Mouse (Mus musculus) intestine, postnatal 0 days (tissue): Measurements from ENCODE around the gene Rad51d. TPM values are rescaled to one million over a fixed set of nuclear protein-coding genes. Genes with fewer than 3 reads are reported as not detected.

ENCODE experiments used
- ATAC-seq: fragments of 200-750 bp; cut with Nextera tagmentation; 2 replicates; pipeline ENCODE4 v1.8.0; 2017; ENCODE audit warnings: mild to moderate bottlenecking, moderate TSS enrichment, moderate library complexity
- H3K27ac ChIP-seq: fragments of 300-500 bp; sonication (generic); 2 replicates; pipeline ENCODE4 v1.5.1; 2014; ENCODE audit warnings: mild to moderate bottlenecking, low read depth, low read length, moderate library complexity
- H3K27me3 ChIP-seq: fragments of 300-500 bp; sonication (generic); replicated peaks from 2 replicates; pipeline ENCODE4 v1.6.1; 2014; ENCODE audit warnings: low read length, mixed read lengths; ENCODE audit not compliant: control insufficient read depth, insufficient read depth
- H3K36me3 ChIP-seq: fragments of 300-500 bp; sonication (generic); 2 replicates; pipeline ENCODE4 v1.6.1; 2014; ENCODE audit warnings: mild to moderate bottlenecking, moderate library complexity; ENCODE audit not compliant: control insufficient read depth, insufficient read depth
- H3K4me1 ChIP-seq: fragments of 300-500 bp; sonication (generic); replicated peaks from 2 replicates; pipeline ENCODE4 v1.6.1; 2014; ENCODE audit warnings: antibody characterized with exemption, low read length, mixed read lengths; ENCODE audit not compliant: control insufficient read depth, insufficient read depth
- H3K4me2 ChIP-seq: fragments of 300-500 bp; sonication (generic); replicated peaks from 2 replicates; pipeline ENCODE4 v1.6.1; 2014; ENCODE audit warnings: low read depth, mild to moderate bottlenecking, moderate library complexity
- H3K4me3 ChIP-seq: fragments of 300-500 bp; sonication (generic); 2 replicates; pipeline ENCODE4 v1.5.1; 2014; ENCODE audit warnings: low read depth, low read length
- H3K9ac ChIP-seq: fragments of 300-500 bp; sonication (generic); 2 replicates; pipeline ENCODE4 v1.6.1; 2014; ENCODE audit warnings: mild to moderate bottlenecking, low read depth, low read length
- H3K9me3 ChIP-seq: fragments of 300-500 bp; sonication (generic); 2 replicates; pipeline ENCODE4 v1.6.1; 2016; ENCODE audit warnings: mixed run types; ENCODE audit not compliant: control insufficient read depth
- CTCF ChIP-seq: sonication (generic); IDR thresholded peaks from 2 replicates; pipeline ENCODE4 v1.5.1; 2016; ENCODE audit warnings: low read depth, mild to moderate bottlenecking, control low read depth, antibody characterized with exemption, moderate library complexity
- whole genome bisulfite sequencing: fragments of 180-500 bp; shearing (Covaris S2); extraction: QIAGEN DNeasy Blood & Tissue Kit; methylation state at CpG from one replicate; pipeline ENCODE4 v1.1.7; 2014; 5-methylcytosine and 5-hydroxymethylcytosine counted together
- polyA plus RNA-seq: library from polyadenylated mRNA; unstranded; fragments of >200 nt; fragmentation: Nextera tagmentation; extraction: Ambion mirVana; gene quantifications from 2 replicates; pipeline ENCODE4 v1.2.1, GENCODE M21; 2015

Gene Rad51d
- polyA plus RNA-seq, 1 experiment from 2014 or later, result 9.7 TPM

DNA sequence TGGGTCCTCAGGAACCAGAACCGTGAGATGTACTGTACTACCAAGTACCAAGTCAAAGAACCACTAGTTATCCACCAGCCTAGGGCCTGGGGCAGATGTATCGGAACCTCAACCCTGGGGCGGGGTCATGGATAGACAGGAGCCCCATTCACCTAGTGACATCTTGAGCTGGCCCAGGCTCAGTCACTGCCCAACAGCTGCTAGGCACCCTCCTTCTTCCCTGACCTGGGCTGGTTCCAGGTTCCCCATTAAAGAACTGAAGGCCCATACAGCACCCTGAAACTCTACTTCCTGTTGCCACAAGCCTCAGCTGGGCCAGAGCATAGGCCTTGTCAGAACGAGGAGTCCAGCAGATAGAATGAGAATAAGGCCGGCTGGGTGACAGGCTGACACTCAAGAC is 9.3 kb upstream of the Rad51d start:
- Histone ChIP-seq H3K9ac (no peak overlapping the region), H3K36me3 (peaks cover 44% of the 10 kb centered on the region), H3K4me1 (no peaks in the 10 kb centered on the region), H3K27me3 (no peaks in the 10 kb centered on the region), H3K4me2 (no peak overlapping the region), H3K27ac (no peak overlapping the region), H3K9me3 (no peaks in the 10 kb centered on the region), H3K4me3 (no peak overlapping the region)
- no peak for TF ChIP-seq CTCF
- no peak for ATAC-seq
- 96% methylated on average over 5 of the region's 5 CpGs for WGBS

DNA sequence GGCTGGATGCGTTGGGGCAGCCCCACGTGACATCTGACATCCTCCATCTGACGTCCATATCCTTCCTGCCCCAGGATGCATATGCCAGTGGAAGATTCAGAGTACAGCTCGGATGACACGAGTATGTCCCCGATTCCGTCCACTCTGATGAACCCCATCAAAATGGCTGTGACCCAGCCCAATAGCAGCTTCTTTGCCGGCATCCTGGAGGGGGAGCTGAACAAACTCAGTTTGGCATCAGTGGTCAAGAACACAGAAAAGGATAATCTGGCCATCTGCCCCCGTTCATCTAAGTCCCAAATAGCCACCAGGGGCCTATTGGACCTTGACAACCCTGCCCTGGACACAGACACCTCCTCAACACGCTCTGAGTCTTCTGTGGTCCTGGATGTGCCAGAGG is 7.1 kb upstream of the Rad51d start:
- WGBS, result 83% methylated on average over 10 of the region's 10 CpGs
- H3K27ac ChIP-seq, result no peak overlapping the region
- no peaks in the 10 kb centered on the region for H3K4me1 ChIP-seq
- no peaks in the 10 kb centered on the region for H3K27me3 ChIP-seq
- no peak for TF ChIP-seq CTCF
- peaks cover 24% of the 10 kb centered on the region for H3K36me3 ChIP-seq
- no peak for ATAC-seq
- H3K9me3 ChIP-seq, result no peaks in the 10 kb centered on the region
- no peak overlapping the region for H3K9ac ChIP-seq
- H3K4me2 ChIP-seq, result no peak overlapping the region
- H3K4me3 ChIP-seq, result no peak overlapping the region

GRCm38 (mm10) chr11:82891936-82892335 is 1.5 kb upstream of the Rad51d start, which contains the start of gene Fndc8:
Gene Fndc8 (plus strand): TSS chr11:82892124.
- Histone ChIP-seq H3K36me3 (no peaks in the 10 kb centered on the region), H3K9me3 (no peaks in the 10 kb centered on the region), H3K27me3 (no peaks in the 10 kb centered on the region; the same call in 1 of the 2 replicates), H3K4me1 (no peaks in the 10 kb centered on the region; the same call in 1 of the 2 replicates), H3K4me3 (no peak within 1 kb of the TSS), H3K9ac (no peak within 1 kb of the TSS), H3K27ac (no peak within 1 kb of the TSS), H3K4me2 (no peak within 1 kb of the TSS)
- 55% methylated on average over 7 of the region's 7 CpGs for WGBS
- ATAC-seq, result no peak
- TF ChIP-seq CTCF, result no peak

DNA sequence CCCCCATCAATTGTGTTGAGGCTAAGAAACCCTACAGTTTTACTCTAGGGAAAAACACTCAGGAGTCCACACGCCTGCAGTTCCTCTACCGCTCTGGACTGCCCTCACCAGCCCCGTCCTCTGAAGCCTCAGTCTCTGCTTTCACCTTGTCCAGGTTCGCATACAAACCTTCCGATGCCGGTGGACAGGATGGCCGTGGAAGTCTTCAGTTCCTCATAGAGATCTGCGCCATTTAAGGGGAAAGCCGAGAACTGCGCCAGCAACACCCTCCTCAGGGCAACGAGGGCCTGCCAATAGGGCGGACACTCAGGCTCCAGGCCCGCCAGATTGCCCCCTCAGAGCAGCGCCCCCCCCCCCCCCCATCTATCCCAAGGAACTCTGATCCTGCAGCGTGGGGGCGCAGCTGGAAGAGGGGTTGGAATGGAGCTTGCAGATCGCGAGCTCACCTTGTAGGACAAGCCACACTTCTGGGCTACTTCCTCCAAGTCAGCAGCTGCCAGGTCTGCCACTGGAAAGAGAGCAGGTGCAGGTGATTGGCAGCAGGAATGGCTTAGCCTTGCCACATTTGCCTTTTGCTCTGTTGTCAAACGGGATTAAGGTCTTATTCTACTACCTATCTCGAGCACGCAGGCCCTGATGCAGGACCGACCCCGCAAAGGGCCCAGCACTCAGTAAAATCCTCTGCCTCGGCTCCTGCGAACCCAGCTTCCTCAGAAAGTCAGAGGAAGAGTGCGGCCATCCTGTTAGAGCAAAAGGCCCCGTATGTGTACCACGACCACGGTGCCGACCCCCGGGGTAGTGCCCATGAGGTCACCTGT is 681 bp downstream of the Rad51d start:
- Histone ChIP-seq H3K4me3 (peak overlapping the region; percentile 61), H3K9ac (peak overlapping the region; percentile 73), H3K27ac (peak overlapping the region; percentile 57), H3K4me2 (peak overlapping the region; percentile 81), H3K36me3 (0 out of 2 replicates have a peak, but pooled peaks cover 2% of the 10 kb centered on the region), H3K9me3 (no peaks in the 10 kb centered on the region), H3K4me1 (no peaks in the 10 kb centered on the region; the same call in 1 of the 2 replicates), H3K27me3 (no peaks in the 10 kb centered on the region; the same call in 1 of the 2 replicates)
- ATAC-seq, result peak; percentile 57
- TF ChIP-seq CTCF, result 0 out of 2 replicates have a peak, but pooled peaks have one; percentile 19
- WGBS, result 3% methylated on average over 31 of the region's 31 CpGs

GRCm38 (mm10) chr11:82888491-82888946 is 1.9 kb downstream of the Rad51d start:
- H3K27ac ChIP-seq, result no peak overlapping the region
- no peak overlapping the region for H3K4me3 ChIP-seq
- no peaks in the 10 kb centered on the region for H3K9me3 ChIP-seq
- 42% methylated on average over 10 of the region's 10 CpGs for WGBS
- no peak for TF ChIP-seq CTCF
- 0 out of 2 replicates have a peak, but pooled peaks cover 4% of the 10 kb centered on the region for H3K36me3 ChIP-seq
- H3K4me2 ChIP-seq, result peak overlapping the region; percentile 81
- H3K9ac ChIP-seq, result no peak overlapping the region
- H3K27me3 ChIP-seq, result no peaks in the 10 kb centered on the region; the same call in 1 of the 2 replicates
- no peaks in the 10 kb centered on the region; the same call in 1 of the 2 replicates for H3K4me1 ChIP-seq
- no peak for ATAC-seq

- 94% methylated on average over 3 of the region's 3 CpGs for WGBS
Observed at GRCm38 (mm10) chr11:82886559-82886958, 3.9 kb downstream of the Rad51d start.

More at GRCm38 (mm10) chr11:82886559-82886958, 3.9 kb downstream of the Rad51d start:
- H3K4me3 ChIP-seq, result no peak overlapping the region
- no peak for ATAC-seq
- no peak overlapping the region for H3K4me2 ChIP-seq
- H3K27ac ChIP-seq, result no peak overlapping the region
- H3K9ac ChIP-seq, result no peak overlapping the region
- peaks cover 16% of the 10 kb centered on the region for H3K36me3 ChIP-seq
- no peaks in the 10 kb centered on the region for H3K27me3 ChIP-seq
- TF ChIP-seq CTCF, result peak; percentile 73
- no peaks in the 10 kb centered on the region; the same call in 1 of the 2 replicates for H3K4me1 ChIP-seq
- H3K9me3 ChIP-seq, result no peaks in the 10 kb centered on the region
